Mouse (Mus musculus): ENCODE measurements around the gene Ccdc175. TPM values are rescaled to one million over a fixed set of nuclear protein-coding genes. Genes with fewer than 3 reads are reported as not detected.

Gene Ccdc175
- polyA plus RNA-seq, 1 experiment from 2014 or later, result not detected

DNA sequence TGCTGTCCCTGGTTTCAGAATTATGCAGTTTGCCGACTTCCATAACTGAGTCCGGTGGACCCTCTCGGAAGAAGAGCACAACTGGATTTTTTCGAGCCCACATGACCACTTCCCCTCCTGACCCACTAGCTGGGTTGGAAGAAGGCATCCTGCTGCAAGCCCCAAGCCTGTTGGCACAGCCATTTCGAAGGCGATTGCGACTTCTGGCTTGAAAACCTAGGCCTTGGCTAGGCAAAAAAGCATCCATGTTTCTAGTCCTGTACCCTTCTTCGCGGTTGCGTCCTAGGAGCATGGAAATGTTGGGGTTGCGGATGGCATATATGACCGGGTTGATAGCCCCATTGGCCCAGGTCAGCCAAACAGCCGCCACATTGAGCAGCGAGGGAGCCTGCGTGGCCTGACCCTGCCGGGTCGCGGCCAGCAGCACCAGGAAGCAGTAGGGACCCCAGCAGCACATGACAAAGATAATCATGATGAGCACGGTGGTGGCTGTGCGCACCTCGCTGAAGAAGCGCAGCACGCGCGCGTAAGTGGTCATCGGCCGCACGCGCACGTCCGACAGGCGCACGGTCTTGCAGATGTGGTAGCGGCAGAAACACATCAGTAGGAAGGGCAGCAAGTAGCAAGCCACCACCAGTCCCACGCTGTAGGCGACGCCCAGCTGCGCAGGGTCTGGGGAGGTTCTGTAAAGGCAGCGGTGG lies 115.1 kb downstream of the Ccdc175 start:
- ATAC-seq (ENCODE audit: low FRiP score), result peak; percentile 78
- peak; percentile 96 for DNase-seq (ENCODE audit: low spot score, missing footprints)
- Histone ChIP-seq H3K4me3 (ENCODE audit: low read depth, low read length) (peak overlapping the region; percentile 67), H3K27ac (ENCODE audit: low read depth, low read length) (no peak overlapping the region), H3K9ac (ENCODE audit: low read length) (peak overlapping the region; percentile 72), H3K4me2 (peak overlapping the region; percentile 99), H3K36me3 (ENCODE audit: control insufficient read depth, insufficient read depth, low read length) (no peaks in the 10 kb centered on the region), H3K9me3 (ENCODE audit: control insufficient read depth, low read length) (no peaks in the 10 kb centered on the region), H3K4me1 (ENCODE audit: control insufficient read depth, insufficient read depth, low read length) (peaks cover 8% of the 10 kb centered on the region), H3K27me3 (ENCODE audit: control insufficient read depth, insufficient read depth, low read length) (peaks cover 13% of the 10 kb centered on the region)
- 5% methylated on average over 40 of the region's 40 CpGs for WGBS

DNA sequence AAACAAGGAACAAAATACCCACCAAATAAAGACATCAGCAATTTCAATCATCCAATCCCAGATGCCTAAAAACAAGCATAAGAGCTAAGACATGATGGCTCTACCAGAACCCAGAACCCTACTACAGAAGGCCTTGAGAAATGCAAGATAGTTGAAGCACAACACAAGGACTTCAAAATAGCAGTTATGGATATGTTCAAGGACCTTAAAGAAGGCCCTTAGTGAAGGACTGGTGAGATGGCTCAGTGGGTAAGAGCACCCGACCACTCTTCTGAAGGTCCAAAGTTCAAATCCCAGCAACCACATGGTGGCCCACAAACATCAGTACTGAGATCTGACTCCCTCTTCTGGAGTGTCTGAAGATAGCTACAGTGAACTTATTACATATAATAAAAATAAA lies 127.0 kb downstream of the Ccdc175 start:
- H3K4me3 ChIP-seq (ENCODE audit: low read depth, low read length), result no peak overlapping the region
- WGBS, result 79% methylated on average over 1 of the region's 1 CpGs
- H3K9me3 ChIP-seq (ENCODE audit: control insufficient read depth, low read length), result no peaks in the 10 kb centered on the region
- no peak for DNase-seq (ENCODE audit: low spot score, missing footprints)
- H3K9ac ChIP-seq (ENCODE audit: low read length), result no peak overlapping the region
- no peaks in the 10 kb centered on the region for H3K36me3 ChIP-seq (ENCODE audit: control insufficient read depth, insufficient read depth, low read length)
- no peaks in the 10 kb centered on the region; the same call in 1 of the 2 replicates for H3K27me3 ChIP-seq (ENCODE audit: control insufficient read depth, insufficient read depth, low read length)
- H3K27ac ChIP-seq (ENCODE audit: low read depth, low read length), result no peak overlapping the region
- no peaks in the 10 kb centered on the region for H3K4me1 ChIP-seq (ENCODE audit: control insufficient read depth, insufficient read depth, low read length)
- no peak overlapping the region for H3K4me2 ChIP-seq
- ATAC-seq (ENCODE audit: low FRiP score), result no peak

DNA sequence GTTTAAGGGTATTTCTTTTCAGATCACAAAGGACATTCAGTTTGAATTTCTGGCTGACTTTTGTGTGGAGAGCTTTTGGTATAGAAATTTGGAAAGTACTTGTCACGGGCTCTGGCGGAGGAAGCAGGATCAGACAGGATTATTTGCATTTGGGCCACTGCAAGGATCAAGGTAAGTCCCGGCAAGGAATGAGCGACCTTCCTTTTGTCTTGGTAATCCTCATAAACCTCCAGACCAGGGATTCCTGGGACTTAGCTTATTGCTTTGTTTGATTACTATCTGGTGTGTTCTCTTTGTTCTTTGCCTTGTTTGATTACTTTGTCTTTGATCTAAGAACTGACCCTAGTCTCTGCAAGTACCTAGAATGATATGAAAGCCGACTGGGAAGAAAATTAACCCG lies 131.0 kb downstream of the Ccdc175 start:
- Histone ChIP-seq H3K9me3 (ENCODE audit: control insufficient read depth, low read length) (no peaks in the 10 kb centered on the region), H3K4me1 (ENCODE audit: control insufficient read depth, insufficient read depth, low read length) (no peaks in the 10 kb centered on the region), H3K4me2 (no peak overlapping the region), H3K36me3 (ENCODE audit: control insufficient read depth, insufficient read depth, low read length) (no peaks in the 10 kb centered on the region), H3K27ac (ENCODE audit: low read depth, low read length) (no peak overlapping the region), H3K4me3 (ENCODE audit: low read depth, low read length) (no peak overlapping the region), H3K27me3 (ENCODE audit: control insufficient read depth, insufficient read depth, low read length) (no peaks in the 10 kb centered on the region; the same call in 1 of the 2 replicates), H3K9ac (ENCODE audit: low read length) (no peak overlapping the region)
- DNase-seq (ENCODE audit: low spot score, missing footprints) (no peak), ATAC-seq (ENCODE audit: low FRiP score) (no peak)
- 11% methylated on average over 6 of the region's 6 CpGs for WGBS

DNA sequence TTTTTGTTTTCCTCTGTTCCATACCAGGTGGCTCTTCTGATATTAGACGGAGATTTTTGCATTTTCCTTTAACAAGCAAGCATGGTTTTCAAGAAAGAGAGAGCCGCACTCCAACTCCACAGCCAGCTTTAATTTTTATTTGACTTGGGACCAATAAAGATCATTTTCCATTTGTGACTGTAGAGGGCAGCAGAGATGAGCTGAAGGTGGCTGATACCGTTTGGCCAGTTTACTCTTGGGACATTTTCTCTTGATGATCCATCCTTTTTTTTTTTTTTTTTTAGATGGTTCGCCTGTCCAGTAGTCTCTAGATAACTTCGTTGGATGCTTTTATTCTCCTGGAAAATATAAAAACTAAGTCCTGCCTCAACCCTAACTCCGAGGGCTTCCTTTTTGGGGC lies 131.5 kb downstream of the Ccdc175 start:
- no peak overlapping the region for H3K27ac ChIP-seq (ENCODE audit: low read depth, low read length)
- no peak overlapping the region for H3K4me2 ChIP-seq
- no peaks in the 10 kb centered on the region for H3K4me1 ChIP-seq (ENCODE audit: control insufficient read depth, insufficient read depth, low read length)
- H3K27me3 ChIP-seq (ENCODE audit: control insufficient read depth, insufficient read depth, low read length), result no peaks in the 10 kb centered on the region; the same call in 1 of the 2 replicates
- no peak overlapping the region for H3K9ac ChIP-seq (ENCODE audit: low read length)
- DNase-seq (ENCODE audit: low spot score, missing footprints) (peak; percentile 90), ATAC-seq (ENCODE audit: low FRiP score) (no peak)
- H3K4me3 ChIP-seq (ENCODE audit: low read depth, low read length), result no peak overlapping the region
- no peaks in the 10 kb centered on the region for H3K9me3 ChIP-seq (ENCODE audit: control insufficient read depth, low read length)
- WGBS, result 39% methylated on average over 6 of the region's 6 CpGs
- no peaks in the 10 kb centered on the region for H3K36me3 ChIP-seq (ENCODE audit: control insufficient read depth, insufficient read depth, low read length)

DNA sequence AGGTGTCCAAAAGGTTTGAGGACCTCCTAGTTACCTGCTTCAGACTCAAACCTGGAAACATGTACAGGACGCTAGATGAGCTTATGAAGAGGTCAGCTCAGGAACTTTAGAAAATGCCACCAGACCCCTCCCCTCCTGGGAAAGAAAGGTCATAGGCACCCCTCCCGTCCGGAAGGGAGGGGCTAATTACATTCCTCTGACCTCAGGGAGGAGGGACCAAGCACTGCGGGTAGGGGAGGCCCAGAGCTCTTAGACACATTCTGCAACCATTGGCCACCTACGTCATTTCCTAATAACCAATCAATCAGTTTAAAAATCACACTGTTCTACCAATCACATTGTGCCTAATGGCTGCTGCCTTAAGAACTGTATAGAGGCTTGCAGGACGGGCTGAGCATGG lies 132.3 kb downstream of the Ccdc175 start:
- Histone ChIP-seq H3K4me3 (ENCODE audit: low read depth, low read length) (no peak overlapping the region), H3K9me3 (ENCODE audit: control insufficient read depth, low read length) (no peaks in the 10 kb centered on the region), H3K27ac (ENCODE audit: low read depth, low read length) (no peak overlapping the region), H3K36me3 (ENCODE audit: control insufficient read depth, insufficient read depth, low read length) (no peaks in the 10 kb centered on the region), H3K27me3 (ENCODE audit: control insufficient read depth, insufficient read depth, low read length) (no peaks in the 10 kb centered on the region; the same call in 1 of the 2 replicates), H3K4me1 (ENCODE audit: control insufficient read depth, insufficient read depth, low read length) (no peaks in the 10 kb centered on the region), H3K9ac (ENCODE audit: low read length) (no peak overlapping the region), H3K4me2 (no peak overlapping the region)
- no peak for DNase-seq (ENCODE audit: low spot score, missing footprints)
- ATAC-seq (ENCODE audit: low FRiP score), result no peak
- 81% methylated on average over 6 of the region's 6 CpGs for WGBS

Small RNAs within 50 kb of the gene (microRNA-seq; reads per million reads assigned to microRNA genes)
- not detected for gene Gm24466

Other genes with a start within 250 kb of the Ccdc175 start
- 0.57 and 1.2 TPM in 2 replicates for gene Gpr135, start 113.9 kb downstream of the Ccdc175 start, polyA plus RNA-seq (2014; fragmentation: Nextera tagmentation; extraction: Ambion mirVana)
- 8.5 and 9.6 TPM in 2 replicates for gene L3hypdh, start 99.6 kb downstream of the Ccdc175 start, polyA plus RNA-seq (2014; fragmentation: Nextera tagmentation; extraction: Ambion mirVana)
- 58.5 and 65.6 TPM in 2 replicates for gene Jkamp, start 99.4 kb downstream of the Ccdc175 start, polyA plus RNA-seq (2014; fragmentation: Nextera tagmentation; extraction: Ambion mirVana)
- 332 and 335 TPM in 2 replicates for gene Rtn1, start 224.0 kb upstream of the Ccdc175 start, polyA plus RNA-seq (2014; fragmentation: Nextera tagmentation; extraction: Ambion mirVana)